Mouse (Mus musculus): Measurements from ENCODE around the gene AA467197. TPM values are rescaled to one million over a fixed set of nuclear protein-coding genes. Genes with fewer than 3 reads are reported as not detected.

The AA467197 gene
- polyA plus RNA-seq, 1 experiment from 2014 or later = not detected

GRCm38 (mm10) chr2:122608820-122609219 is 28.0 kb upstream of the AA467197 start:
- WGBS = 78% methylated on average over 9 of the region's 9 CpGs
- H3K9me3 ChIP-seq (replicated peaks; ENCODE audit: control insufficient read depth, low read length) = no peaks in the 10 kb centered on the region
- ATAC-seq (replicated peaks; ENCODE audit: insufficient number of reproducible peaks, low FRiP score, low TSS enrichment, low read depth) (no peak), DNase-seq (ENCODE audit: low spot score) (no peak)
- H3K27ac ChIP-seq (replicated peaks; ENCODE audit: low read depth, low read length) = no peak overlapping the region
- H3K4me2 ChIP-seq (ENCODE audit: low read depth, low read length) = no peak overlapping the region
- H3K4me1 ChIP-seq (ENCODE audit: control insufficient read depth, insufficient read depth, low read length) = no peaks in the 10 kb centered on the region
- no peak overlapping the region for H3K4me3 ChIP-seq (ENCODE audit: low read depth, low read length)
- H3K36me3 ChIP-seq (replicated peaks; ENCODE audit: control insufficient read depth, insufficient read depth, low read depth, low read length) = no peaks in the 10 kb centered on the region
- no peaks in the 10 kb centered on the region for H3K27me3 ChIP-seq (ENCODE audit: control insufficient read depth, insufficient read depth, low read length)
- no peak overlapping the region for H3K9ac ChIP-seq (replicated peaks; ENCODE audit: low read length)

- Histone ChIP-seq H3K27ac (replicated peaks; ENCODE audit: low read depth, low read length) (no peak within 1 kb of the TSS), H3K4me2 (ENCODE audit: low read depth, low read length) (peak within 1 kb of the TSS; percentile 95), H3K27me3 (ENCODE audit: control insufficient read depth, insufficient read depth, low read length) (no peaks in the 10 kb centered on the region), H3K9me3 (replicated peaks; ENCODE audit: control insufficient read depth, low read length) (no peaks in the 10 kb centered on the region), H3K4me3 (ENCODE audit: low read depth, low read length) (peak within 1 kb of the TSS; percentile 42), H3K4me1 (ENCODE audit: control insufficient read depth, insufficient read depth, low read length) (no peaks in the 10 kb centered on the region), H3K36me3 (replicated peaks; ENCODE audit: control insufficient read depth, insufficient read depth, low read depth, low read length) (no peaks in the 10 kb centered on the region), H3K9ac (replicated peaks; ENCODE audit: low read length) (peak within 1 kb of the TSS; percentile 67)
- WGBS = 3% methylated on average over 48 of the region's 48 CpGs
- peak; percentile 83 for DNase-seq (ENCODE audit: low spot score)
- peak; percentile 97 for ATAC-seq (replicated peaks; ENCODE audit: insufficient number of reproducible peaks, low FRiP score, low TSS enrichment, low read depth)
These were observed 25.8 kb upstream of the AA467197 start, which contains the start of gene Gatm for GRCm38 (mm10) chr2:122610746-122611653. TSS of gene Gatm (minus strand) at chr2:122611303.

- WGBS = 79% methylated on average over 4 of the region's 4 CpGs
These were observed 25.2 kb upstream of the AA467197 start for GRCm38 (mm10) chr2:122611654-122611973.

GRCm38 (mm10) chr2:122616237-122616636 is 20.5 kb upstream of the AA467197 start:
- DNase-seq (ENCODE audit: low spot score) (no peak), ATAC-seq (replicated peaks; ENCODE audit: insufficient number of reproducible peaks, low FRiP score, low TSS enrichment, low read depth) (no peak)
- WGBS = 67% methylated on average over 6 of the region's 6 CpGs
- no peak overlapping the region for H3K4me3 ChIP-seq (ENCODE audit: low read depth, low read length)
- no peak overlapping the region for H3K4me2 ChIP-seq (ENCODE audit: low read depth, low read length)
- H3K27me3 ChIP-seq (ENCODE audit: control insufficient read depth, insufficient read depth, low read length) = no peaks in the 10 kb centered on the region
- H3K9ac ChIP-seq (replicated peaks; ENCODE audit: low read length) = no peak overlapping the region
- no peaks in the 10 kb centered on the region for H3K36me3 ChIP-seq (replicated peaks; ENCODE audit: control insufficient read depth, insufficient read depth, low read depth, low read length)
- H3K9me3 ChIP-seq (replicated peaks; ENCODE audit: control insufficient read depth, low read length) = no peaks in the 10 kb centered on the region
- H3K4me1 ChIP-seq (ENCODE audit: control insufficient read depth, insufficient read depth, low read length) = no peaks in the 10 kb centered on the region
- H3K27ac ChIP-seq (replicated peaks; ENCODE audit: low read depth, low read length) = no peak overlapping the region

More at GRCm38 (mm10) chr2:122611654-122611973, 25.2 kb upstream of the AA467197 start:
- H3K4me1 ChIP-seq (ENCODE audit: control insufficient read depth, insufficient read depth, low read length) = no peaks in the 10 kb centered on the region
- no peak overlapping the region for H3K27ac ChIP-seq (replicated peaks; ENCODE audit: low read depth, low read length)
- H3K27me3 ChIP-seq (ENCODE audit: control insufficient read depth, insufficient read depth, low read length) = no peaks in the 10 kb centered on the region
- H3K4me3 ChIP-seq (ENCODE audit: low read depth, low read length) = no peak overlapping the region
- no peaks in the 10 kb centered on the region for H3K36me3 ChIP-seq (replicated peaks; ENCODE audit: control insufficient read depth, insufficient read depth, low read depth, low read length)
- no peak for ATAC-seq (replicated peaks; ENCODE audit: insufficient number of reproducible peaks, low FRiP score, low TSS enrichment, low read depth)
- DNase-seq (ENCODE audit: low spot score) = no peak
- H3K9ac ChIP-seq (replicated peaks; ENCODE audit: low read length) = no peak overlapping the region
- H3K4me2 ChIP-seq (ENCODE audit: low read depth, low read length) = peak overlapping the region; percentile 95
- no peaks in the 10 kb centered on the region for H3K9me3 ChIP-seq (replicated peaks; ENCODE audit: control insufficient read depth, low read length)

- H3K27me3 ChIP-seq (ENCODE audit: control insufficient read depth, insufficient read depth, low read length) = no peaks in the 10 kb centered on the region
- no peak overlapping the region for H3K4me3 ChIP-seq (ENCODE audit: low read depth, low read length)
- no peaks in the 10 kb centered on the region for H3K4me1 ChIP-seq (ENCODE audit: control insufficient read depth, insufficient read depth, low read length)
- H3K27ac ChIP-seq (replicated peaks; ENCODE audit: low read depth, low read length) = no peak overlapping the region
- H3K9ac ChIP-seq (replicated peaks; ENCODE audit: low read length) = no peak overlapping the region
- H3K9me3 ChIP-seq (replicated peaks; ENCODE audit: control insufficient read depth, low read length) = no peaks in the 10 kb centered on the region
- no peak overlapping the region for H3K4me2 ChIP-seq (ENCODE audit: low read depth, low read length)
- DNase-seq (ENCODE audit: low spot score) (no peak), ATAC-seq (replicated peaks; ENCODE audit: insufficient number of reproducible peaks, low FRiP score, low TSS enrichment, low read depth) (no peak)
- WGBS = 81% methylated on average over 6 of the region's 6 CpGs
- H3K36me3 ChIP-seq (replicated peaks; ENCODE audit: control insufficient read depth, insufficient read depth, low read depth, low read length) = no peaks in the 10 kb centered on the region
These were observed 19.0 kb upstream of the AA467197 start for GRCm38 (mm10) chr2:122617792-122618191.

- Histone ChIP-seq H3K4me3 (ENCODE audit: low read depth, low read length) (no peak overlapping the region), H3K27me3 (ENCODE audit: control insufficient read depth, insufficient read depth, low read length) (no peaks in the 10 kb centered on the region), H3K9ac (replicated peaks; ENCODE audit: low read length) (no peak overlapping the region), H3K9me3 (replicated peaks; ENCODE audit: control insufficient read depth, low read length) (no peaks in the 10 kb centered on the region), H3K36me3 (replicated peaks; ENCODE audit: control insufficient read depth, insufficient read depth, low read depth, low read length) (no peaks in the 10 kb centered on the region), H3K4me2 (ENCODE audit: low read depth, low read length) (no peak overlapping the region), H3K27ac (replicated peaks; ENCODE audit: low read depth, low read length) (no peak overlapping the region), H3K4me1 (ENCODE audit: control insufficient read depth, insufficient read depth, low read length) (no peaks in the 10 kb centered on the region)
- ATAC-seq (replicated peaks; ENCODE audit: insufficient number of reproducible peaks, low FRiP score, low TSS enrichment, low read depth) = no peak
- DNase-seq (ENCODE audit: low spot score) = no peak
- 52% methylated on average over 4 of the region's 4 CpGs for WGBS
These were observed 18.1 kb upstream of the AA467197 start for GRCm38 (mm10) chr2:122618719-122619118.

GRCm38 (mm10) chr2:122621337-122622110 is 15.3 kb upstream of the AA467197 start:
- Histone ChIP-seq H3K9me3 (replicated peaks; ENCODE audit: control insufficient read depth, low read length) (no peaks in the 10 kb centered on the region), H3K36me3 (replicated peaks; ENCODE audit: control insufficient read depth, insufficient read depth, low read depth, low read length) (no peaks in the 10 kb centered on the region), H3K4me3 (ENCODE audit: low read depth, low read length) (no peak overlapping the region), H3K27ac (replicated peaks; ENCODE audit: low read depth, low read length) (no peak overlapping the region), H3K27me3 (ENCODE audit: control insufficient read depth, insufficient read depth, low read length) (no peaks in the 10 kb centered on the region), H3K4me1 (ENCODE audit: control insufficient read depth, insufficient read depth, low read length) (no peaks in the 10 kb centered on the region), H3K4me2 (ENCODE audit: low read depth, low read length) (no peak overlapping the region), H3K9ac (replicated peaks; ENCODE audit: low read length) (no peak overlapping the region)
- DNase-seq (ENCODE audit: low spot score) (no peak), ATAC-seq (replicated peaks; ENCODE audit: insufficient number of reproducible peaks, low FRiP score, low TSS enrichment, low read depth) (no peak)
- 87% methylated on average over 8 of the region's 9 CpGs for WGBS

- Histone ChIP-seq H3K4me3 (ENCODE audit: low read depth, low read length) (no peak overlapping the region), H3K4me2 (ENCODE audit: low read depth, low read length) (no peak overlapping the region), H3K9ac (replicated peaks; ENCODE audit: low read length) (no peak overlapping the region), H3K9me3 (replicated peaks; ENCODE audit: control insufficient read depth, low read length) (no peaks in the 10 kb centered on the region), H3K36me3 (replicated peaks; ENCODE audit: control insufficient read depth, insufficient read depth, low read depth, low read length) (no peaks in the 10 kb centered on the region), H3K27me3 (ENCODE audit: control insufficient read depth, insufficient read depth, low read length) (no peaks in the 10 kb centered on the region), H3K27ac (replicated peaks; ENCODE audit: low read depth, low read length) (no peak overlapping the region), H3K4me1 (ENCODE audit: control insufficient read depth, insufficient read depth, low read length) (no peaks in the 10 kb centered on the region)
- no peak for ATAC-seq (replicated peaks; ENCODE audit: insufficient number of reproducible peaks, low FRiP score, low TSS enrichment, low read depth)
- 63% methylated on average over 7 of the region's 7 CpGs for WGBS
- DNase-seq (ENCODE audit: low spot score) = no peak
These were observed 10.9 kb upstream of the AA467197 start for GRCm38 (mm10) chr2:122625930-122626329.
